Mouse (Mus musculus): ENCODE data around the gene Sertad4. TPM values are rescaled to one million over a fixed set of nuclear protein-coding genes. Genes with fewer than 3 reads are reported as not detected.

Sertad4 gene
- polyA plus RNA-seq, 1 experiment from 2014 or later = 20.8 TPM

GRCm38 (mm10) chr1:192812290-192812689 lies 43.3 kb downstream of the Sertad4 start:
- Histone ChIP-seq H3K4me2 (ENCODE audit: low read length) (no peak overlapping the region), H3K36me3 (ENCODE audit: control insufficient read depth, insufficient read depth, low read length) (no peaks in the 10 kb centered on the region), H3K9me3 (replicated peaks; ENCODE audit: control insufficient read depth, low read length) (no peaks in the 10 kb centered on the region), H3K4me3 (ENCODE audit: low read depth, low read length) (no peak overlapping the region), H3K4me1 (ENCODE audit: control insufficient read depth, insufficient read depth, low read length) (no peaks in the 10 kb centered on the region), H3K9ac (ENCODE audit: low read length) (no peak overlapping the region), H3K27me3 (replicated peaks; ENCODE audit: control insufficient read depth, insufficient read depth, low read length) (no peaks in the 10 kb centered on the region), H3K27ac (ENCODE audit: low read depth, low read length) (no peak overlapping the region)
- WGBS = 97% methylated on average over 5 of the region's 5 CpGs
- ATAC-seq = no peak
- no peak for DNase-seq (ENCODE audit: low spot score)

GRCm38 (mm10) chr1:192806168-192807157 lies 49.1 kb downstream of the Sertad4 start:
- Histone ChIP-seq H3K4me1 (ENCODE audit: control insufficient read depth, insufficient read depth, low read length) (no peaks in the 10 kb centered on the region), H3K9me3 (replicated peaks; ENCODE audit: control insufficient read depth, low read length) (no peaks in the 10 kb centered on the region), H3K27me3 (replicated peaks; ENCODE audit: control insufficient read depth, insufficient read depth, low read length) (no peaks in the 10 kb centered on the region), H3K36me3 (ENCODE audit: control insufficient read depth, insufficient read depth, low read length) (no peaks in the 10 kb centered on the region), H3K4me3 (ENCODE audit: low read depth, low read length) (no peak overlapping the region), H3K27ac (ENCODE audit: low read depth, low read length) (no peak overlapping the region), H3K4me2 (ENCODE audit: low read length) (no peak overlapping the region), H3K9ac (ENCODE audit: low read length) (no peak overlapping the region)
- no peak for ATAC-seq
- WGBS = 49% methylated on average over 10 of the region's 10 CpGs
- no peak for DNase-seq (ENCODE audit: low spot score)

DNA sequence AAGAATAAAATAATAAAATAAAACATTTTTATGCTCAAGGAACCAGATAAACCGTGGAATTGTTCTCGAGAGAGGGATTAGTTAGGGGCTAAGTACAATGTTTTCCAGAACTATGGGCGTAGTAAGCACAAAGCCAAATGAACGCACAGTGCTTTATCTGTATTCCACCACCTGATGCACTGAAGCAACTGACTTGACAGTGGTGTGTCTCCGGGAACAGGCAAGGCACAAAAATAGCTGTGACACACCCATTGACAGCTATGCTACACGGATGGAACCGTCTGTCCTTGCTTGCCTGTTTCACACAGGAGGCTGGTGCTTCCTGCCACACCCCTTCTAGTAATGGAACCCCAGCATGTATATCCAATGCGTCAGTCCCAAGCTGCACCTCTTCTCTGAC lies 55.2 kb downstream of the Sertad4 start:
- Histone ChIP-seq H3K27ac (ENCODE audit: low read depth, low read length) (no peak overlapping the region), H3K4me3 (ENCODE audit: low read depth, low read length) (no peak overlapping the region)
- 90% methylated on average over 8 of the region's 8 CpGs for WGBS

GRCm38 (mm10) chr1:192799165-192799991 lies 56.2 kb downstream of the Sertad4 start:
- H3K4me1 ChIP-seq (ENCODE audit: control insufficient read depth, insufficient read depth, low read length) = peaks cover 8% of the 10 kb centered on the region
- no peak overlapping the region for H3K4me2 ChIP-seq (ENCODE audit: low read length)
- H3K9ac ChIP-seq (ENCODE audit: low read length) = no peak overlapping the region
- ATAC-seq (peak; percentile 86), DNase-seq (ENCODE audit: low spot score) (peak; percentile 79)
- H3K9me3 ChIP-seq (replicated peaks; ENCODE audit: control insufficient read depth, low read length) = no peaks in the 10 kb centered on the region
- no peaks in the 10 kb centered on the region for H3K27me3 ChIP-seq (replicated peaks; ENCODE audit: control insufficient read depth, insufficient read depth, low read length)
- H3K27ac ChIP-seq (ENCODE audit: low read depth, low read length) = peak overlapping the region; percentile 40; the same call in 1 of the 2 replicates
- 19% methylated on average over 10 of the region's 10 CpGs for WGBS
- no peaks in the 10 kb centered on the region for H3K36me3 ChIP-seq (ENCODE audit: control insufficient read depth, insufficient read depth, low read length)
- no peak overlapping the region for H3K4me3 ChIP-seq (ENCODE audit: low read depth, low read length)

More for the DNA sequence above, 55.2 kb downstream of the Sertad4 start:
- Histone ChIP-seq H3K9me3 (replicated peaks; ENCODE audit: control insufficient read depth, low read length) (no peaks in the 10 kb centered on the region), H3K9ac (ENCODE audit: low read length) (no peak overlapping the region), H3K4me1 (ENCODE audit: control insufficient read depth, insufficient read depth, low read length) (peaks cover 8% of the 10 kb centered on the region), H3K27me3 (replicated peaks; ENCODE audit: control insufficient read depth, insufficient read depth, low read length) (no peaks in the 10 kb centered on the region), H3K4me2 (ENCODE audit: low read length) (no peak overlapping the region), H3K36me3 (ENCODE audit: control insufficient read depth, insufficient read depth, low read length) (no peaks in the 10 kb centered on the region)
- DNase-seq (ENCODE audit: low spot score) (no peak), ATAC-seq (no peak)

DNA sequence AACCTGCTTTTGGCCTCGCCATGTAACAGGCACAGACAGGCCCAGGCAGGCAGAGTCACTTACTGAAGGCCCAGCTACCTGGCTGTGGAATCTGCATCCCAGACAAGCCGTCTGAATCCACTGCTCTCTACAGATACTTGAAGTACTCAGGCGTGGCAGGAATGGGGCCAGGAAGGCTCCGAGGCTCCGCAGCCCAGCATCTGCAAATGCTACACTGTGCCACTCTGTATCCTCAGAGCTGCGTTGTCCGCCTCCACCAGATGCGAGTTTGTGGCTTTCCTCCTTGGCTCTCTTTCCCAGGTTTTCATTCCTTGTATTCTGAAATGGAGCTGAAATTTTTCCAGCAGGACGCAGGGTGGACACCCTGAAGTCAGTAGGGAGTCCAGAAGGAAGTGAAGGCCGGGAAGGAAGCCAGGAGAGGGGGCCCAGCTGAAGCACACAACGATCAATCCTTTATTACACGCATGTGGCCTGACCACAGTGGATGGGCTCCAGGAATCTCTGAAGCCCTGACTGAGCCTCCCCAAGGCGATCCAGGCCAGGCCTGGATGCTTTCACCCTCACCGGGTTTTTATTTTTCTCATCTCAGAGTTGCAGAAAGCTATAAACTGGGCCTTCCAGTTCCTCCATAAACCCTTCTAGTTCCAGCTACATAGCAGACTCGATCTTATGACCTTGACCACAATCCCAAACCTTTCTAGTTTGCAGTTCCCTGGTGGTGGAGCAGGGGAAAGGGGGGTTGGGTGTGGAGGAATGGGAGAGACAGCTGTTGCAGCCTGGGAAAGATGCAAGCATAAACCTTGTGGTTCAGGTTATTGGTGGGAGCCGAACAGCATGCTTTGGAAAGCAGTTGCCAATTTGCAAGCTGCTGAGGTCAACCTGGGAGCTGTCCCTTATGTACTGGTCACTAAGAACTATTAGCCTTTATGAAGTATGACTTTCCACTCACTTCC lies 57.1 kb downstream of the Sertad4 start:
- H3K27ac ChIP-seq (ENCODE audit: low read depth, low read length) = peak overlapping the region; percentile 40; the same call in 1 of the 2 replicates
- no peaks in the 10 kb centered on the region for H3K27me3 ChIP-seq (replicated peaks; ENCODE audit: control insufficient read depth, insufficient read depth, low read length)
- WGBS = 78% methylated on average over 16 of the region's 16 CpGs
- H3K9ac ChIP-seq (ENCODE audit: low read length) = no peak overlapping the region
- H3K36me3 ChIP-seq (ENCODE audit: control insufficient read depth, insufficient read depth, low read length) = no peaks in the 10 kb centered on the region
- no peak overlapping the region for H3K4me3 ChIP-seq (ENCODE audit: low read depth, low read length)
- ATAC-seq = no peak
- no peaks in the 10 kb centered on the region for H3K9me3 ChIP-seq (replicated peaks; ENCODE audit: control insufficient read depth, low read length)
- H3K4me1 ChIP-seq (ENCODE audit: control insufficient read depth, insufficient read depth, low read length) = peaks cover 8% of the 10 kb centered on the region
- DNase-seq (ENCODE audit: low spot score) = no peak
- H3K4me2 ChIP-seq (ENCODE audit: low read length) = no peak overlapping the region

- H3K4me2 ChIP-seq (ENCODE audit: low read length) = no peak overlapping the region
- WGBS = 40% methylated on average over 3 of the region's 3 CpGs
- DNase-seq (ENCODE audit: low spot score) (no peak), ATAC-seq (0 out of 2 replicates have a peak, but pooled peaks have one; percentile 9)
- no peaks in the 10 kb centered on the region for H3K36me3 ChIP-seq (ENCODE audit: control insufficient read depth, insufficient read depth, low read length)
- no peaks in the 10 kb centered on the region for H3K27me3 ChIP-seq (replicated peaks; ENCODE audit: control insufficient read depth, insufficient read depth, low read length)
- H3K9ac ChIP-seq (ENCODE audit: low read length) = no peak overlapping the region
- H3K4me3 ChIP-seq (ENCODE audit: low read depth, low read length) = no peak overlapping the region
- peaks cover 8% of the 10 kb centered on the region for H3K4me1 ChIP-seq (ENCODE audit: control insufficient read depth, insufficient read depth, low read length)
- H3K9me3 ChIP-seq (replicated peaks; ENCODE audit: control insufficient read depth, low read length) = no peaks in the 10 kb centered on the region
- H3K27ac ChIP-seq (ENCODE audit: low read depth, low read length) = peak overlapping the region; percentile 72
These were observed 58.6 kb downstream of the Sertad4 start for GRCm38 (mm10) chr1:192797011-192797274.

DNA sequence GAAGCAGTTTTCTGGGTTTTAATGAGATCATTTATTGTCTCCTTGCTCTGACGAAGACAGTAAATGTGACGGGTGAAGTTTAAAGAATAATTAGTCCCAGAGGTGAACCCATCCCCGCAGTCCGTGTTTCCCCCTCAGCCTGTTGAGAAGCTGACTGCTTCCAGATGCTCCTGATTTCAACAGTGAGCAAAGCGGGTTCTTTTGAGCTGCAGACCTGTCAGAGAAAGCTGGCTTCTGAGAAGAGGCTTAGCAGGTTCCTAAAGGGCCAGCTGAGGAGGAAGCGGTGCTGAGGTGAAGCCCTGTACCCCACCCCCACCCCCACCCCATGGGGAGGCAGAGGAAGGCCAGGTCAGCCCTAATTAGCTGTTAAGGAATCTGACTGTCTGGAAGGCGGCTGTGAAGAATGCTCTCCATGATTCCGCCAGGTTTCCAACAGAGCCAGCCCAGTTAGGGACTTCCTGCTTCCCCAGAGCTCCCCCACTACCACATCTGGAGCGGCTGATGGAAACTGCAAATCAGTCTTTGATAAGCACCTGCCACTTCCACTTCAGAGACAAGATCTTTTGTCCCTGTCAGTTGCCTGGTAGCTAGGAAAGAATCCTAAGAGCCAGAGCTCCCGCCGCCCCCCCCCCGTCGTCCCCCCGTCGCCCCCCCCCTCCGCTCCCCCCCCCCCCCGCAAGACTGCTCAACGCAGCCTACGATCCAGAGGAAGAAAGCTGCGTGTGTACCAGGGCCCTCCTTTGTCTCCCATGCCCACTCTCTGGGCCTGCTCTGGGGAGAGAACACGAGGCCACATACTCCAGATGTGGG lies 59.1 kb downstream of the Sertad4 start:
- ATAC-seq = peak; percentile 41
- H3K27me3 ChIP-seq (replicated peaks; ENCODE audit: control insufficient read depth, insufficient read depth, low read length) = no peaks in the 10 kb centered on the region
- no peak overlapping the region for H3K4me2 ChIP-seq (ENCODE audit: low read length)
- H3K9me3 ChIP-seq (replicated peaks; ENCODE audit: control insufficient read depth, low read length) = no peaks in the 10 kb centered on the region
- no peak overlapping the region for H3K9ac ChIP-seq (ENCODE audit: low read length)
- WGBS = 14% methylated on average over 11 of the region's 21 CpGs
- H3K4me1 ChIP-seq (ENCODE audit: control insufficient read depth, insufficient read depth, low read length) = peaks cover 10% of the 10 kb centered on the region
- peak; percentile 63 for DNase-seq (ENCODE audit: low spot score)
- H3K36me3 ChIP-seq (ENCODE audit: control insufficient read depth, insufficient read depth, low read length) = no peaks in the 10 kb centered on the region
- no peak overlapping the region for H3K4me3 ChIP-seq (ENCODE audit: low read depth, low read length)
- H3K27ac ChIP-seq (ENCODE audit: low read depth, low read length) = peak overlapping the region; percentile 72

All from forebrain, embryonic 14.5 days (tissue).